Mouse (Mus musculus): ENCODE measurements at regions not wholly inside any gene's neighbourhood (a gene's known extent, or its start where the extent isn't known, plus 50 kb on each side); places are given as distances from the start of the nearest gene placed in this dataset.

GRCm38 (mm10) chr2:172809306-172809705, 130.8 kb downstream of the Bmp7 start:
- H3K4me3 ChIP-seq (ENCODE audit: low read depth, low read length): no peak overlapping the region
- H3K27me3 ChIP-seq (replicated peaks; ENCODE audit: control insufficient read depth, insufficient read depth, low read length): no peaks in the 10 kb centered on the region
- no peak overlapping the region for H3K27ac ChIP-seq (ENCODE audit: low read depth, low read length)
- H3K9ac ChIP-seq (ENCODE audit: low read depth, low read length): no peak overlapping the region
- no peak for DNase-seq (ENCODE audit: low spot score)
- H3K9me3 ChIP-seq (ENCODE audit: control insufficient read depth, low read length): no peaks in the 10 kb centered on the region
- 74% methylated on average over 2 of the region's 2 CpGs for WGBS
- H3K36me3 ChIP-seq (ENCODE audit: control insufficient read depth, insufficient read depth, low read length): no peaks in the 10 kb centered on the region
- H3K4me2 ChIP-seq: no peak overlapping the region
- no peak for ATAC-seq (replicated peaks; ENCODE audit: low FRiP score)
- H3K4me1 ChIP-seq (replicated peaks; ENCODE audit: control insufficient read depth, insufficient read depth, low read length): no peaks in the 10 kb centered on the region

- H3K27me3 ChIP-seq (replicated peaks; ENCODE audit: control insufficient read depth, insufficient read depth, low read length): no peaks in the 10 kb centered on the region
- H3K4me3 ChIP-seq (ENCODE audit: low read depth, low read length): no peak overlapping the region
- H3K9ac ChIP-seq (ENCODE audit: low read depth, low read length): no peak overlapping the region
- 74% methylated on average over 11 of the region's 11 CpGs for WGBS
- no peaks in the 10 kb centered on the region for H3K9me3 ChIP-seq (ENCODE audit: control insufficient read depth, low read length)
- H3K36me3 ChIP-seq (ENCODE audit: control insufficient read depth, insufficient read depth, low read length): no peaks in the 10 kb centered on the region
- ATAC-seq (replicated peaks; ENCODE audit: low FRiP score) (no peak), DNase-seq (ENCODE audit: low spot score) (no peak)
- H3K27ac ChIP-seq (ENCODE audit: low read depth, low read length): no peak overlapping the region
- no peaks in the 10 kb centered on the region for H3K4me1 ChIP-seq (replicated peaks; ENCODE audit: control insufficient read depth, insufficient read depth, low read length)
- no peak overlapping the region for H3K4me2 ChIP-seq
These were observed 126.8 kb downstream of the Bmp7 start for GRCm38 (mm10) chr2:172813319-172813718.

GRCm38 (mm10) chr2:172813906-172814305, 126.2 kb downstream of the Bmp7 start:
- Histone ChIP-seq H3K27ac (ENCODE audit: low read depth, low read length) (no peak overlapping the region), H3K36me3 (ENCODE audit: control insufficient read depth, insufficient read depth, low read length) (no peaks in the 10 kb centered on the region), H3K9ac (ENCODE audit: low read depth, low read length) (no peak overlapping the region), H3K4me3 (ENCODE audit: low read depth, low read length) (no peak overlapping the region), H3K4me2 (no peak overlapping the region), H3K4me1 (replicated peaks; ENCODE audit: control insufficient read depth, insufficient read depth, low read length) (no peaks in the 10 kb centered on the region), H3K27me3 (replicated peaks; ENCODE audit: control insufficient read depth, insufficient read depth, low read length) (no peaks in the 10 kb centered on the region), H3K9me3 (ENCODE audit: control insufficient read depth, low read length) (no peaks in the 10 kb centered on the region)
- ATAC-seq (replicated peaks; ENCODE audit: low FRiP score) (no peak), DNase-seq (ENCODE audit: low spot score) (no peak)
- WGBS: 50% methylated on average over 4 of the region's 4 CpGs

- H3K9me3 ChIP-seq (ENCODE audit: control insufficient read depth, low read length): no peaks in the 10 kb centered on the region
- no peak overlapping the region for H3K27ac ChIP-seq (ENCODE audit: low read depth, low read length)
- H3K9ac ChIP-seq (ENCODE audit: low read depth, low read length): no peak overlapping the region
- ATAC-seq (replicated peaks; ENCODE audit: low FRiP score) (no peak), DNase-seq (ENCODE audit: low spot score) (no peak)
- H3K36me3 ChIP-seq (ENCODE audit: control insufficient read depth, insufficient read depth, low read length): no peaks in the 10 kb centered on the region
- no peak overlapping the region for H3K4me2 ChIP-seq
- H3K4me1 ChIP-seq (replicated peaks; ENCODE audit: control insufficient read depth, insufficient read depth, low read length): no peaks in the 10 kb centered on the region
- WGBS: 95% methylated on average over 7 of the region's 7 CpGs
- H3K4me3 ChIP-seq (ENCODE audit: low read depth, low read length): no peak overlapping the region
- no peaks in the 10 kb centered on the region for H3K27me3 ChIP-seq (replicated peaks; ENCODE audit: control insufficient read depth, insufficient read depth, low read length)
These were observed 125.0 kb downstream of the Bmp7 start for GRCm38 (mm10) chr2:172815146-172815545.

- Histone ChIP-seq H3K36me3 (ENCODE audit: control insufficient read depth, insufficient read depth, low read length) (no peaks in the 10 kb centered on the region), H3K4me3 (ENCODE audit: low read depth, low read length) (no peak overlapping the region), H3K27ac (ENCODE audit: low read depth, low read length) (no peak overlapping the region), H3K9me3 (ENCODE audit: control insufficient read depth, low read length) (no peaks in the 10 kb centered on the region), H3K27me3 (replicated peaks; ENCODE audit: control insufficient read depth, insufficient read depth, low read length) (no peaks in the 10 kb centered on the region), H3K9ac (ENCODE audit: low read depth, low read length) (no peak overlapping the region), H3K4me1 (replicated peaks; ENCODE audit: control insufficient read depth, insufficient read depth, low read length) (no peaks in the 10 kb centered on the region), H3K4me2 (no peak overlapping the region)
- ATAC-seq (replicated peaks; ENCODE audit: low FRiP score): no peak
- DNase-seq (ENCODE audit: low spot score): no peak
- 65% methylated on average over 8 of the region's 8 CpGs for WGBS
These were observed 122.9 kb downstream of the Bmp7 start for GRCm38 (mm10) chr2:172817058-172817745.
